Mouse (Mus musculus): ENCODE results near the gene Brd2. TPM values are rescaled to one million over a fixed set of nuclear protein-coding genes. Genes with fewer than 3 reads are reported as not detected.

The Brd2 gene
- polyA plus RNA-seq, 1 experiment from 2014 or later: 133 TPM

DNA sequence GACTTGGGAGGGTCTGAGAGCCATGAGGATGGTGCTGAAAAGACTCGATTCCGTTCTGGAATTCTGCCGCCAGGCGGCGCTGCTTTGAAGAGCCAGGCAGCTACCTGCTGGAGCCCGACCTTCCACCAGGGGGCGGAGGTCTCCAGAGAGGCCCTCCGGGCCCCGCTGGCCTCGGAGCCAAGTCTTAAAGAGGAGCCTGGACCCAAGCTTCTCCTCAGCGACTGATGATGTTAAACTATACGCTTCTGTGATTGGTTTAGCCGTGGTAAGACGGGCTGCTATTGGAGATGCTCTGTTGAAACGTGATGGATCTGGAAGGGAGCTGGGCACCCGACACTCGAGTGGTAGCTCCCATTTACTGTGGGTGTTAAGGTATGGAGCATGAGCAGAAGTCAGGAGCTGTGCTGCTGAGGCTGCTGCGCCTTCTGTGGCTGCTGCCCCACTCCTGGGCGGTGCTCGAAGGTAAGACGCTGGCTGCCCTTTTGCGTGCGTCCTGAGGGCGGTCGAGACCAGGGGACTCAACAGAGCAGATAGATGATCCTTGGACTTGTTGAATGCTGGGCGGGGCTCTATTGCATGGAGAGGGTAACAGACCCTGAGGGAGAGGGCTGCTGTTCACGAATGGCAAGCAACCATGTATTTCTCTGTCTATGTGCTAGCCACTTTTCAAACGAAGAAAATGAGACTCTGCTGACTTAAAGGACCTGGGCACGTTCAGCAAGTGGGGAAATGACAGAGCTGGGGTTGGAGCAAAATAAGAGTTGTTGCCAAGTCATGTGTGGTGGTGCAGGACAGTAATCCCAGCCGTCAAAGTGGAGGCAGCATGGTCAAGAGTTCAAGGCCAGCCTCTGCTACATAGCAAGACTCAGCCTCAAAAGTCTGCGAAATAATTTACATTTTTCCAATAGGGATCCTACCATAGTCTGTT is 13.1 kb upstream of the Brd2 start:
- peak overlapping the region; percentile 65 for H3K4me2 ChIP-seq (replicated peaks)
- H3K4me3 ChIP-seq (replicated peaks; ENCODE audit: low read length): peak overlapping the region; percentile 28
- peak; percentile 99 for DNase-seq (ENCODE audit: low spot score)
- no peaks in the 10 kb centered on the region for H3K36me3 ChIP-seq (replicated peaks; ENCODE audit: control insufficient read depth, insufficient read depth)
- H3K9me3 ChIP-seq (ENCODE audit: control insufficient read depth, low read length): no peaks in the 10 kb centered on the region
- WGBS: 8% methylated on average over 31 of the region's 31 CpGs
- H3K27ac ChIP-seq: no peak overlapping the region
- H3K9ac ChIP-seq: peak overlapping the region; percentile 39; the same call in 1 of the 2 replicates
- H3K4me1 ChIP-seq (replicated peaks; ENCODE audit: control insufficient read depth, insufficient read depth, low read length): peaks cover 10% of the 10 kb centered on the region; the same call in 1 of the 2 replicates
- peaks cover 33% of the 10 kb centered on the region for H3K27me3 ChIP-seq (ENCODE audit: control insufficient read depth, insufficient read depth, low read length)
- ATAC-seq (ENCODE audit: low FRiP score): peak; percentile 96

DNA sequence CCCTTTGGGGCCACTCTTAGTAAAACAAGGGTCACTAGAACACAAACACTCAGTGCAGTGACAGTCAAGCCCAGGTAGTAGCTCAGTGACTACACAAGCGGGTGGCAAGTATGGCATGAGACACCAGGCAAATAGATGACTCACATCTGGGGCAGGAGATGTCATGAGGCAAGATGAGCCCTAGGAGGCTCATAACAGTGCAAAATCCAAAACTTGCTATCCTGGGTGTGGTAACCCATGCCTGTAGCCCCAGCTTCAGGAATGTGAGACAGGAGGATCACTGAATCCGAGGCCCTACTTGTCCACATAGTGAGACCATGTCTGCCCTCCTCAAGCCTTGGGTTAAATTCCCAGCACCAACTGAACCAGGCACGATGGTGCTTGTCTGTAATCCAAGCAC is 12.0 kb upstream of the Brd2 start:
- Histone ChIP-seq H3K9me3 (ENCODE audit: control insufficient read depth, low read length) (no peaks in the 10 kb centered on the region), H3K4me1 (replicated peaks; ENCODE audit: control insufficient read depth, insufficient read depth, low read length) (peaks cover 2% of the 10 kb centered on the region; the same call in 1 of the 2 replicates), H3K27ac (no peak overlapping the region), H3K27me3 (ENCODE audit: control insufficient read depth, insufficient read depth, low read length) (peaks cover 21% of the 10 kb centered on the region), H3K9ac (no peak overlapping the region), H3K4me2 (replicated peaks) (no peak overlapping the region), H3K36me3 (replicated peaks; ENCODE audit: control insufficient read depth, insufficient read depth) (no peaks in the 10 kb centered on the region), H3K4me3 (replicated peaks; ENCODE audit: low read length) (no peak overlapping the region)
- DNase-seq (ENCODE audit: low spot score) (no peak), ATAC-seq (ENCODE audit: low FRiP score) (no peak)
- 85% methylated on average over 3 of the region's 3 CpGs for WGBS

DNA sequence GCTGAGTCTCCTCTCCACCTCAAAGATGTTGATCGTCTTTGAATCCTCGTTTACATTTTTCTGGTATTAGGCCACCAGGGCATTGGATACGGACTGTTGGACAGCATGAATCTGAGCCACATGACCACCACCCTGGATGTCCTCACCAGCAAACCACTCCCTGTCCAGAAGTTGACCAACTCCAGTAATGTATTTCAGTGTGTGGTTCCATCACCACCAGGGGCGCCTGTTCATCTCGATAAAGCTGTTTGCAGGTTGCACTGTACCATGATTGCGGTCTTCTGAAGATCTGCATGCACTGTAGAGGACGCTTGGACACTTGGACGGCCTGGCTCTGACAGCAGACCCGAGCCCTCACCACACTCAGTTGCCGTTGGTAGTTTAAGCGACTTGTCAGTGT is 10.9 kb upstream of the Brd2 start:
- DNase-seq (ENCODE audit: low spot score) (no peak), ATAC-seq (ENCODE audit: low FRiP score) (no peak)
- WGBS: 87% methylated on average over 11 of the region's 11 CpGs
- H3K27ac ChIP-seq: no peak overlapping the region
- H3K27me3 ChIP-seq (ENCODE audit: control insufficient read depth, insufficient read depth, low read length): peaks cover 10% of the 10 kb centered on the region
- H3K4me2 ChIP-seq (replicated peaks): no peak overlapping the region
- H3K4me1 ChIP-seq (replicated peaks; ENCODE audit: control insufficient read depth, insufficient read depth, low read length): no peaks in the 10 kb centered on the region
- H3K4me3 ChIP-seq (replicated peaks; ENCODE audit: low read length): no peak overlapping the region
- H3K9ac ChIP-seq: no peak overlapping the region
- no peaks in the 10 kb centered on the region for H3K36me3 ChIP-seq (replicated peaks; ENCODE audit: control insufficient read depth, insufficient read depth)
- H3K9me3 ChIP-seq (ENCODE audit: control insufficient read depth, low read length): no peaks in the 10 kb centered on the region

DNA sequence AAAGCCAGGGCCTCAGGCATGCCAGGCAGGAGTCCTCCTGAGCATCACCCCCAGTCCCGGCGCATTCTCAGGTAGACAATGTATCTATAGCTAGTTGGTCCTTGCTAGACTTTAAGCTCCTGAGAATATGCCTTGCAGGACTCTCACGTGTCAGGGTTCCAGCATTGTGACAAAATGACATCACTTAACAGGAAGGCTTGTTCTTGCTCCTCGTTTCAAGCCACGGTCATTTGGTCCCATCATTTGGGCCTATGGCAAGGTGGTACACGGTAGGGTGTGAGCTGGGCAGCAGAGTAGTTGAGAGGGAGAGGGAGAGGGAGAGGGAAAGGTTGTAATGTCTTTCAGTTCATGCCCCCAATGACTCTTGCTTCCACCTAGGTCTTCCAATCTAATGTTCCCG is 9.5 kb upstream of the Brd2 start:
- no peaks in the 10 kb centered on the region for H3K36me3 ChIP-seq (replicated peaks; ENCODE audit: control insufficient read depth, insufficient read depth)
- DNase-seq (ENCODE audit: low spot score): no peak
- no peaks in the 10 kb centered on the region for H3K9me3 ChIP-seq (ENCODE audit: control insufficient read depth, low read length)
- H3K4me1 ChIP-seq (replicated peaks; ENCODE audit: control insufficient read depth, insufficient read depth, low read length): no peaks in the 10 kb centered on the region; the same call in 1 of the 2 replicates
- H3K27me3 ChIP-seq (ENCODE audit: control insufficient read depth, insufficient read depth, low read length): no peaks in the 10 kb centered on the region
- no peak for ATAC-seq (ENCODE audit: low FRiP score)
- 72% methylated on average over 7 of the region's 7 CpGs for WGBS
- H3K4me2 ChIP-seq (replicated peaks): no peak overlapping the region
- H3K27ac ChIP-seq: no peak overlapping the region
- H3K4me3 ChIP-seq (replicated peaks; ENCODE audit: low read length): no peak overlapping the region
- H3K9ac ChIP-seq: no peak overlapping the region

DNA sequence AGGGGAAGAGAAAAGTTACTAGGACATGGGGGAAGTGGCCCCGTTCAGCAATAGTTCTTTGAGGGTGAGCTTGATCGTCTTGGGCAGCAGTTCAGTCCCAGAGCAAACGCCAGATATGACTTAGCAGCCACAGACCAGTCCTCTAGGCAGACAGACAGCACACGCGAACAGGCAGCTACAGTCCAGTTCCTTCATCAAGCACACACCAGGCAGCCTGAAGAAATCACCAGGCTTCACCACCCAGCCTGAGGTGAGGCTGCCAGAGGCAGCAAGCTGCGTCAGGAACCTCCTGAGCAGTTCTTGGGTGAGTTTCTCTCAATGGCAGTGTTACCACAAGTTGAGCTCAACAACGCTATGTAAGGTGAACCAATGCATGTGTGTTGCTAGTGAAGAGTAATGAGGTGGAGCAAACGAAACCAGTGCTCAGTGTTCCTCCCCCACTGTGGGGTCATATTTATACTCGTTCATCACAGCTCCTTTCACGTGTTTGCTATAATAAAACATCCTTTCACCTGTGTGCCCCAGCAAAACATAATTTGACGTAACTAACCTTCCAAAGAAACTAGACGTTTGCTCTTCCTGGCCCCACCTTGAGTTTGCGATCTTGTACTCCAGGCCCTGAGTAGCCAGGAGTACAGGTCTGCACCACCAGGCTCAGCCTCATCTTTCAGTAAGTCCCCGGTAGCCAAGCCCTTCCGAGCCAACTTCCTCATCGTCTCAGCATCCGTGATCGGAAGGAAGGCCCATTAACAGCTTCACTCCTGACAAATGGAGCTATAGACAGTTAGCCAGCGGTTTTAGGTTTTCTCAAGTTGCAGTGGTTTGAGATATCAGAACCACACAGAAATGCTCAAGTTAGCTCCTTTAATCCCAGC is 7.9 kb upstream of the Brd2 start:
- Histone ChIP-seq H3K27me3 (ENCODE audit: control insufficient read depth, insufficient read depth, low read length) (no peaks in the 10 kb centered on the region), H3K4me1 (replicated peaks; ENCODE audit: control insufficient read depth, insufficient read depth, low read length) (no peaks in the 10 kb centered on the region; the same call in 1 of the 2 replicates), H3K9ac (no peak overlapping the region), H3K36me3 (replicated peaks; ENCODE audit: control insufficient read depth, insufficient read depth) (no peaks in the 10 kb centered on the region), H3K4me3 (replicated peaks; ENCODE audit: low read length) (no peak overlapping the region), H3K9me3 (ENCODE audit: control insufficient read depth, low read length) (no peaks in the 10 kb centered on the region), H3K4me2 (replicated peaks) (no peak overlapping the region), H3K27ac (no peak overlapping the region)
- WGBS: 82% methylated on average over 19 of the region's 19 CpGs
- ATAC-seq (ENCODE audit: low FRiP score) (no peak), DNase-seq (ENCODE audit: low spot score) (no peak)

DNA sequence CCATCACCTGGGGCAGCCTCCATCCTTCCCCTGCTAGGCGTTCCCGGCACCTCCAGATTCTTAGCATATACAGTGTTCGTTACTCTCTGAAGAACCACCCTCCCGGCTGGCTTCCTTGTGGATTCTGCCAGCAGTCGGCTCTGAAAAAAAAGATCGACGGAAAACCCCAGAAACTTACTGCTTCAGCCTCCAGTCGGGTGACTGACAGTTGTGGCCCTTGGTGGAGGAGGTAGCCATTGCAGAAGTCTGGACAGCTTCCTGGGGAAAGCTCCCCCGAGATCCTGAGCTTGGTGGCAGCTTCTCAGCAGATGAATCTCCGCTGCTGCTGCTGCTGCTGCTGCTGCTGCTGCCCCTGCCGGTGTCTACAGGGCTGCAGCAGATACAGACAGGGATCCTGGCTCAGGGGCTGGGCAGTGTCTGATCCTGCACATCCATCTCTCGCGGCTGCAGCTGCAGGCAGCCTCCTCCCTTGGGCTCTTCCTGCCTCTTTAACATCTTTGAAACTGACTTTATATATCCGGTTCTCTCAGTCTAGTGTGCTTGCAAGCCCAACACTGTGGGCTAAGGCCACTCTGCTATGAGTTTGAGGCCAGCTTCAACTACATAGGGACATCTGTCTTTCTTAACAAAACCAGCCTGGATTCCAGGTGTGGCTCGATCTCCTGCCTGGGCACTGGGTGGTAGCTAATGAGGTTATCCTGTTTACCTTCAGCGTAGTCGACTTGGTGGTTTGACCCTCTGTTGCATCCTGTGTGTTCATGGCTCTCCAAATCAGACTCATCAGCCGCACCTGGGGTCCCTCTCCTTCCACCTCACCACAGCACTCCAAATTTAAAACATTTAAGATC is 6.7 kb upstream of the Brd2 start:
- no peak for DNase-seq (ENCODE audit: low spot score)
- H3K9ac ChIP-seq: no peak overlapping the region
- no peak overlapping the region for H3K27ac ChIP-seq
- peak; percentile 24; the same call in 1 of the 2 replicates for ATAC-seq (ENCODE audit: low FRiP score)
- H3K4me2 ChIP-seq (replicated peaks): 0 out of 2 replicates have a peak overlapping the region, but pooled peaks have one; percentile 4
- peaks cover 5% of the 10 kb centered on the region; the same call in 1 of the 2 replicates for H3K4me1 ChIP-seq (replicated peaks; ENCODE audit: control insufficient read depth, insufficient read depth, low read length)
- 24% methylated on average over 18 of the region's 18 CpGs for WGBS
- no peak overlapping the region for H3K4me3 ChIP-seq (replicated peaks; ENCODE audit: low read length)
- H3K9me3 ChIP-seq (ENCODE audit: control insufficient read depth, low read length): no peaks in the 10 kb centered on the region
- no peaks in the 10 kb centered on the region for H3K36me3 ChIP-seq (replicated peaks; ENCODE audit: control insufficient read depth, insufficient read depth)
- H3K27me3 ChIP-seq (ENCODE audit: control insufficient read depth, insufficient read depth, low read length): no peaks in the 10 kb centered on the region

DNA sequence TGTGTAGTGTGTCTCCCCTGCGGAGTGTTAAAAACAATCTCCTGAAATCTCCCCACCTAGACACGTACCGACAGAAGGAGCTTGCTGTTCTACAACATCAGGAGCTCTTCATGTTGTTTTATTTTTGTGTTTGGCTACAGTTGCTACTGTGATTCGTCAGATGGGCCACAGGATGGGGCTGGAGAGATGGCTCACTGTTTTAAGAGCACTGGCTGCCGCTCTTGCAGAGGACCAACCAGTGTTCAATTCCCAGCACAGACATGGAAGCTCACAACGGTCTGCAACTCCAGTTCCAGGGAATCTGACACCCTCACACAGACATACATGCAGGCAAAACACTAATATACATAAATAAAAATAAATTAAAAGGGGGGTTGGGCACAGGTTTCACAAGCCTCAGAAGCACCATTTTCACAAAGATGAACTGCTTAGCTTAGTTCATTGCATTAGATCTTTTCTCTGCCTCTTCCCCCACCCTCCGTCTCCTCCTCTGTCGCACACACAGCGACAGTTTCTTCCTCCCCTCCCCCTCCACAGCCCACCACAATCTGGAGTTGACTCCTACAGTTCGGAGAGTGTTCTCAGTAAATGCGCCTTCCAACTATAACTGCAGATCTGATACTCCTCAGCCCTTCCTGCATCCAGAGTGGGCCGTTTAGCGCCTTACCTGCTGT is 6.0 kb upstream of the Brd2 start:
- Histone ChIP-seq H3K4me2 (replicated peaks) (no peak overlapping the region), H3K27ac (no peak overlapping the region), H3K4me1 (replicated peaks; ENCODE audit: control insufficient read depth, insufficient read depth, low read length) (peaks cover 12% of the 10 kb centered on the region), H3K9ac (no peak overlapping the region), H3K9me3 (ENCODE audit: control insufficient read depth, low read length) (no peaks in the 10 kb centered on the region), H3K4me3 (replicated peaks; ENCODE audit: low read length) (no peak overlapping the region), H3K36me3 (replicated peaks; ENCODE audit: control insufficient read depth, insufficient read depth) (no peaks in the 10 kb centered on the region), H3K27me3 (ENCODE audit: control insufficient read depth, insufficient read depth, low read length) (no peaks in the 10 kb centered on the region)
- ATAC-seq (ENCODE audit: low FRiP score) (no peak; the same call in 1 of the 2 replicates), DNase-seq (ENCODE audit: low spot score) (no peak)
- 23% methylated on average over 13 of the region's 13 CpGs for WGBS

DNA sequence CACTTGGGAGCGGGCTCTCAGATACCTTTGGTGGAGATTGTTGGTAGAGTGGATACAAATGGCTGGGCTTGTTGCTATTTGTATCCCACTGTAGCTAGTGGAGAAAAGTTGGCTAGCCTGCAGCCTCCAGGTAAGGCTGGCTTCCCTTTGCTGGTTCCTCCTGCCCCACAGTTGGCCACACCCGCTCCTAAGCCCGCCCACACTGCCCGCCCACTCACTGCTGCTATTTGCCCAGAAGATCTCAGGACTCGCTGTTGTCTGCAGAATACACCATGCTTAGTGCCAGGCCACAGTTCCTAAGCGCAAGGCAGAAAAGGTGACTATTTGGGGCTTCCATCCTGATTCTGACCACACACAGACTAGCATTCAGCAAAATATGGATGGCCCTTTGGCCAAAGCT is 5.0 kb upstream of the Brd2 start:
- no peaks in the 10 kb centered on the region for H3K27me3 ChIP-seq (ENCODE audit: control insufficient read depth, insufficient read depth, low read length)
- WGBS: 20% methylated on average over 6 of the region's 6 CpGs
- H3K9me3 ChIP-seq (ENCODE audit: control insufficient read depth, low read length): no peaks in the 10 kb centered on the region
- peaks cover 14% of the 10 kb centered on the region for H3K4me1 ChIP-seq (replicated peaks; ENCODE audit: control insufficient read depth, insufficient read depth, low read length)
- H3K36me3 ChIP-seq (replicated peaks; ENCODE audit: control insufficient read depth, insufficient read depth): no peaks in the 10 kb centered on the region
- no peak overlapping the region for H3K27ac ChIP-seq
- DNase-seq (ENCODE audit: low spot score) (no peak), ATAC-seq (ENCODE audit: low FRiP score) (no peak)
- H3K4me3 ChIP-seq (replicated peaks; ENCODE audit: low read length): no peak overlapping the region
- H3K4me2 ChIP-seq (replicated peaks): no peak overlapping the region
- no peak overlapping the region for H3K9ac ChIP-seq
